Mouse (Mus musculus): ENCODE data around the gene Plac8.

The Plac8 gene

GRCm38 (mm10) chr5:100572069-100572468 lies at the start of gene Plac8:
Plac8 (minus strand) TSS chr5:100572245.
- DNase-seq (ENCODE audit: low spot score in 2 of 2), result no peak

GRCm38 (mm10) chr5:100620952-100621351 lies 48.9 kb upstream of the Plac8 start:
- no peak for DNase-seq (ENCODE audit: low spot score in 2 of 2)

GRCm38 (mm10) chr5:100619586-100620275 lies 47.7 kb upstream of the Plac8 start:
- DNase-seq (ENCODE audit: low spot score in 2 of 2), result no peak

GRCm38 (mm10) chr5:100613896-100614768 lies 42.1 kb upstream of the Plac8 start:
- no peak for DNase-seq (ENCODE audit: low spot score in 2 of 2)

- DNase-seq (ENCODE audit: low spot score in 2 of 2), result no peak
These were observed 35.8 kb upstream of the Plac8 start for GRCm38 (mm10) chr5:100607868-100608267.

GRCm38 (mm10) chr5:100607090-100607762 lies 35.2 kb upstream of the Plac8 start:
- DNase-seq (ENCODE audit: low spot score in 2 of 2), result no peak

- DNase-seq (ENCODE audit: low spot score in 2 of 2), result no peak
These were observed 33.8 kb upstream of the Plac8 start for GRCm38 (mm10) chr5:100605828-100606229.

- no peak for DNase-seq (ENCODE audit: low spot score in 2 of 2)
These were observed 32.0 kb upstream of the Plac8 start for GRCm38 (mm10) chr5:100604061-100604460.

GRCm38 (mm10) chr5:100601864-100602263 lies 29.8 kb upstream of the Plac8 start:
- DNase-seq (ENCODE audit: low spot score in 2 of 2), result no peak

- no peak for DNase-seq (ENCODE audit: low spot score in 2 of 2)
These were observed 27.0 kb upstream of the Plac8 start for GRCm38 (mm10) chr5:100598961-100599463.

GRCm38 (mm10) chr5:100597886-100598485 lies 25.9 kb upstream of the Plac8 start:
- no peak for DNase-seq (ENCODE audit: low spot score in 2 of 2)

- no peak for DNase-seq (ENCODE audit: low spot score in 2 of 2)
These were observed 24.0 kb upstream of the Plac8 start for GRCm38 (mm10) chr5:100595999-100596398.

GRCm38 (mm10) chr5:100594803-100595467 lies 22.9 kb upstream of the Plac8 start:
- no peak for DNase-seq (ENCODE audit: low spot score in 2 of 2)

- no peak for DNase-seq (ENCODE audit: low spot score in 2 of 2)
These were observed 18.5 kb upstream of the Plac8 start for GRCm38 (mm10) chr5:100590505-100590904.

- no peak for DNase-seq (ENCODE audit: low spot score in 2 of 2)
These were observed 15.6 kb upstream of the Plac8 start for GRCm38 (mm10) chr5:100587626-100588025.

- no peak for DNase-seq (ENCODE audit: low spot score in 2 of 2)
These were observed 15.1 kb upstream of the Plac8 start for GRCm38 (mm10) chr5:100587136-100587535.

GRCm38 (mm10) chr5:100585657-100586056 lies 13.6 kb upstream of the Plac8 start:
- no peak for DNase-seq (ENCODE audit: low spot score in 2 of 2)

GRCm38 (mm10) chr5:100585206-100585644 lies 13.2 kb upstream of the Plac8 start:
- no peak for DNase-seq (ENCODE audit: low spot score in 2 of 2)

- no peak for DNase-seq (ENCODE audit: low spot score in 2 of 2)
These were observed 11.0 kb upstream of the Plac8 start for GRCm38 (mm10) chr5:100583066-100583465.

GRCm38 (mm10) chr5:100582435-100582826 lies 10.4 kb upstream of the Plac8 start:
- DNase-seq (ENCODE audit: low spot score in 2 of 2), result no peak

All from urinary bladder, adult 18-20 months (tissue).